Mouse (Mus musculus) c-Kit-positive CD71-negative TER-119-negative erythroid progenitor cells, embryonic 14.5 days (primary cell): Measurements from ENCODE around the gene Fgfr2.

Source experiments
- DNase-seq: peaks from one replicate; pipeline ENCODE4 v3.0.0-alpha.2; 2013; ENCODE audit warnings: low read depth

Gene Fgfr2

DNA sequence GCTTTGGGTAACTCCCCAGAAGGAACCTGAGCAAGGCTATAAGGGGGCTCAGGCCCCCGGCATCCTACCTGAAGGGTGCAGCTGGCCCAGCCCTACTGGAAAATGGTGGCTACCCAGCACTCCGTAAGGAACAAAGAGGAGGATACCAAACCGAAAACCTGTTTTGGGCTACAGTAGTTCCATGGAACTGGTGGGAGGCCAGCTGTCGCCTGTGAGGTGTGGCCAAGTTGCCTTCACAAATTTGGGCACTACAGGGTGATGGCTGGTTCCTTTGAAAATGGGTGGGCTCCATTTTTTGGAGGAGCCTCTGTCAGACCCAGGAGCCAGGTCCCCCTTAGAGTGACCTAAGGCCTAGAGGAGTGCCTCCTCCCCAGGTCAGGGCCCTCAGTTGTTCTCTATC is 407.9 kb downstream of the Fgfr2 start:
- DNase-seq, result no peak

DNA sequence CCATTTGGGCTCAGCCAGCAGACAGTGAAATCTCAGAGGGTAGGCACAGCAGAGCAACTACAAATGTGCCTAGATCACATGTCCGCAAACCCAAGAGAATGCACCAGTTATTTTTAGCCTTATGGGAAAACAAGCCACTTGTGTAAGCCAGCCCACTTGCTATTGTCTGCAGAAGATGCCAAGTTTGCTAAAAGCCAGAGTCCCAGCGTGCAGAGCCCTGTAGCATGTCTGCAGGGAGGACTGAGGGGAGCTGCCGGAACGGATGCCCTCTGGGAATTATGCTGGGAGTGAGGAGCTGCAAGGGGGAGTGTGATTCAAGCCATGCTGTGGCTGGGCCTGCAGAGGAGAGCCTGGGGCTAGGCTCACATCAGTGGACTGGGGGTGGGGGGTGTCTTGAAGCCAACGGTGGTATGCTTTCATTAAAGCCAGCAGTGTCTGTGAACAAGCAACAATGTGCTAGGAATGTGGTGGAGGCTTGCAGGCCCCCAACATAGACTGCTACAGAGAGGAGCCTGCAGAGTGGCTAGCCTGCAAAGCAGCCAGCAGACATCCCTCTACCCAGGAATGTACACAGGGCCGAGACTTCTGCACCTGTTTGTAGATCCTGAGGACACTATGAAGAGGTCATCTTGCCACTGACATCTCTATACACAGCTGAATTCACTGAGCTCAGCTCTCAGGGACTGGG is 408.8 kb downstream of the Fgfr2 start:
- no peak for DNase-seq

DNA sequence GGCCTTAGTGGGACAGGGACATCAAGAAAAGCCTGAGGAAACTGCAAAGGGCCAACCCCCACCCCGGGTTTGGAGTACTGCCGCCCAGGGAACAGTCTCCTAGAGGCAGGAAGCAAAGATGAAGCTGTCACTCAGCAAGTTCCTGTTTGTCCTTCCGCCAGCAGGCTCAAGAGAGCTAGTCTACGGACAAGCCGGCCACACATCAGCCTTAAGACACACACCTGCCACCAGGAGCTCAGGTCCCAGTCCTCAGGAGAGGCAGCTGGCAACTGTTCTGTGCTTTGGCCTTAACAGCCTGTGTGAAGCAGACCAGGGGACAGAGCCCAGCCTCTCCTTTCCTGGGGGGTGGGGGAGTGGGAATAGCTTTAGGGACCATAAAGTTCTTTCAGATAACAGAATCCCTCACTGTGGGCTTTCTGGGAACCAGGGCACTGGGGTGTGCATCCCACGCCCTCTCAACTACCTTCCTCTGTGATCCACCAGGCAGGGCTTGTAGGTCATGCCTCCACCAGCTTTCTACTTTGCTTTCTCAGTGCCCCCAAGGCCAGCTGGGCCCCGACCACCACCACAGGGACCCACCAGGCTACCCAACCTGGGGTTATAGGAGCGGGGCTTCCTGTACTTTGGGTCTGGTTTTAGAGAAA is 409.5 kb downstream of the Fgfr2 start:
- no peak for DNase-seq

DNA sequence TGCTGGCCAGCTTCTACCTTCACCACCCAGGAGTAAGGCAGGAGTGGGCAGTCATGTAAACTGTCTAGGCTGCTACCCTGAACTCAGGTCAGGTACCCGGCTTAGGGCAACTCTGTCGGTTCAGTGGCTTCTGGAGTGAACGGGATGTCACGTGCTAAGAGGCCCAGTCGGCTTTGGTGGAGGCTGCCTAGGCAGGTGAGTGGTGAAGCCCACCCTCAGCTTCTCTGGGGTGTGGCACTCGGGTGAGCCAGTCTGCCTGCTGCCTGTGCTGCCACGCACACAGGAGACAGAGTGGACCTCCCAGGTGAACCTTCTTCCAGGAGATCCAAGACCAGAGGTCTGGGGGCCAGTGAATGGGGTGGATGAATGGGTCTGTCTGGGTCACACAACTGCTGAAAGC is 410.2 kb downstream of the Fgfr2 start:
- no peak for DNase-seq

DNA sequence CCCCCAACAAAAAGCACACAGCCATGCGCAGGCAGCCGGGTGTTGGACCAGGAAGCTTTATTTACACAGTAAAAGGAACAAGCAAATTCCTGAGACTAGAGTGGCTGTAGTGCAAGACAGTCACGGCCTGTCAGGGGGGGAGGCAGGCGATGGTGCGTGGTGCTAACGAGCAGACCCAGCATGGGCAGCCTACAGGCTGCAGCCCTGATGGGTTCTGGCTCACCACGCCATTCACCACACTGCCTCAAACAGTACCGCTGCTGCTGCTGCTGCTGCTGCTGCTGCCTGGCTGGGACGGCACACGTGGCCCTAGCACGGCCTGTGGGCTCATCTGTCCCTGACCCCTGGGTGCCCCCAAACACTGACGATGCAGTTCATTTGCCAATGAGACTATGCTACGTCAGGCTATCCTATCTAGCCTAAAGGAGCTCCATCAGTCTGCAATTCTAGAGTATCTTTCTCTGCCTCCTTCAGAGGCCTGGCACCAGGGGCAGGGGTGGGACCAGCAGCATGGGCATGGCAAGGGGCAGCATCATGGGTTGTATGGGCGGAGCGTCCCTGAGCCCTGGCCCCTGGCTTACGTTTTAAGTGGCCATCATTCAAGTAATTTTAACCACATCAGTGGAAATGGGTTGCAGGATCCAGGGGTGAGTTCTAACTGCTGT is 411.0 kb downstream of the Fgfr2 start:
- DNase-seq, result no peak

DNA sequence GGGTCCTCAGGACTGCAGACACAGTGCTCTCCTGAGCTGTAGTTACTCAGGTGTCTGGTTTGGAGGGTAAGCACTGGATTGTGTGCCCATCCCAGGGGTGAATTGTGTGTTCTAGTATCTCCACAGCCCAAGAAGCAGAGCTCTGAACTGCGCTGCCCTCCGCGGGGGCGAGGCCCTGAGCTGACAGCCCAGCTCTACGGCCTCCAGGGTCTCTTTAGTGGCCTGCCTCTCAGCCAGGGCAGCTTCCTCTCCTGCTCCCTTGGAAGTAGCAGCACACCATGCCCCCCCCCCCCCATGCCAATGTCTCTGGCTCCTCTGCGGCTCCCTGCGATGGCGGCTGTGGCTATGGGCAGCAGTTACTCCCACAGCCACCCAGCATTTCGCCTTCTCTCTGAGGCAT is 411.6 kb downstream of the Fgfr2 start:
- DNase-seq, result no peak

DNA sequence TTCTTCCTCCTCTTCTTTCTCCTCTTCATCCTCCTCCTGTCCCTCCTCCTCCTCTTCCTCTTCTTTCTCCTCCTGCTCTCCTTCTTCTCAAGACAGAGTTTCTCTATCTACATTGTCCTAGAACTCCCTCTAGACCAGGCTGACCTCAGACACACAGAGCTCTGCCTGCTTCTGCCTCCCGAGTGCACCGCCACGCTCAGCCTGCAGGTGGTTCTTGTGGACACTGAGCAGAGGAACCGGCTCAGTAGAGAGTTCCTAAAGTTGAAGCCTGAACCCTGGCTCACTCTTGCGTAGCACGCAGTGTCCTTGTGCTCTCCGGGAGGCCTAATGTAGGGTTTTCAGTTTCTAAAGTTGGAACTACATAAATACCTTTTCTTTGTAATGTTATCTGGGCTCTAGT is 418.0 kb downstream of the Fgfr2 start:
- no peak for DNase-seq

DNA sequence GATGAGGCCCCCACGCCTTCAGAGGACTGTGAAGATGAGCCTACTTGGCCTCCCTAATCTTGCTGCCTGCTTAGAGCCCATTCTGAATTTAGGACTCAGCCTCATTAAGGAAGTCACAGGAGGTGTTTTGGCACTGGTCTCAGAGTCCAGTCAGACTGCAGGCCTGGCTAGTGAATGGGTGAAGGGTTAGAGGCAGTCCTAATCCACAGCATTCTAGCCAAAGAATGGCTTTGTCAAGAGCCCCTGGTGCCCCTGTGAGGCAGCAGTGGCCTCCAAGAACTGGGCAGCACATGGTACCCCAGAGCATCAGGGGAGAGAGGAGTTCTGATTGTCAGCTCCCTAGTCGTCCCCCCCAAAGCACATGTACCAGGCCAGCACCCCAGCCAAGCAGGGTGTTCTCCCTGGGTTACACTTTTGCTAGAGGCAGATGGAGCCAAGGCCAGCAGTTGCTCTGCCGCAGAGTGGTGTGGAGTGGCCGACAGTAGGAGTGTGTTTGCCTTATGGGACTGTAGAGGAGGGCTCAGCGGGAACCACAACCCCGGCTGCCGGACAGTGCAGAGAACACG is 418.8 kb downstream of the Fgfr2 start:
- DNase-seq, result no peak

DNA sequence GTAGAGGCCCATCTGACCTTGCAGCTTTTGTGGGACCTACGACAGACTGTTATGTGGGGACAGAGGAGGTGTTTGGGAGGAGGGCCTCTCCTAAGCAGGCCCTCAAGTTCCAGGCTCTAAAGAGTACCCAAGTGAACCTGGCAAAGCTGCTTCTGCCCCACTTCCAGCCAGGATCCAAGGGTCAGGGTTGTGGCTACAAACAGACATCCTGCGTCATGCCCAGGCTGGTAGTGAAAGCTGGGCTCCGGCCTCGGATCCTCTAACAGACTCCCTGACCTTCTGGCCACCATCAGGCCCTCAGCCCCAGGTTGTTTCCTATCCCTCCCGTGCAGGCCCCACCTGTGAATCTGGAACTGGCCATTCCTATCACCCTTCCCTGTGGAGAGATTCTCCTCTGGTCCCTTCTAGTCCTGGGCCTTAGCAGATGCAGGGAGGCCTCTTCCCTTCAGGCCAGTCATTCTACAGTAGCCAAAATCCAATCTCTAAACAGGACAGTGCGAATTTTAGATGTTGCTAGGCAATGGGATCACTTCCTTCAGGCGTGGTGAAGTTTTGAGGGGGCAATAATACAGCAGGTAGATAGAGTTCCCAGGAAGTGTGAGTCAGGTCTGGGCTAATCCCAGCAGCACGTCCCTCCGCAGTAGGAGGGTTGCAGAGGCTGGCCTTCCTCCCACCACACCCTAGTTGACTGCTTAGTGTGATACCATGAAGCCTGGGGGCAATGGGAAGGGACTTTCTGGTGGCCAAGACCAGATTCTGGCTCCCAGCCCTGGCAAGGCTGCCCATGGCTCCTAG is 419.4 kb downstream of the Fgfr2 start:
- DNase-seq, result no peak

DNA sequence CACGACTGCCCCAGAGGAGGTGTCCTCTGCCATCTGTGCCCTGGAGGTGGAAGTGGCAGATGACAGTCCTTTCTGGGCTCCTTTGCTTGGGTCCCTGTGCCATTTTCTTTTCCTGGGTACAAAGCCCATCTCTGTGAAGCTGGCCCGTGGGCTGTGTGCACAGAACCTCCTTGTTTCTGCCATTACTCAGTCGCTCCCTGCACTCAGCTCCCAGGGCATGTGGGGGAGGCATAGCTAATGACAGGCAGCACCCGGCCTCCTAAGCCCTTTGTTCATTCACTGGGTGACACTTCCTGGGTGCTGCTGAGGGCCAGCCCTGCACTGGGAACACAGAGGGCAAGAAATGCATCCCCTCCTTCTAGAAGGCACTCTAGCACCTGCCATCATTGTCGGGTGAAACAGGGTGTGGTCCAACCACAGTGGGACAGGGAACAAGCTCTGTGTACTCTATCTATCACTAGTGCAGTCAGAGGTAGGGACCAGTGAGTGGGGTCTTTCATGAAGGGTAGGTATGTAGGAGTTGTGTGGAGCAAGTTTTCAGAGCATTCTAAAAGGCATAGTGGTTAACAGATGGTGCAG is 420.6 kb downstream of the Fgfr2 start:
- no peak for DNase-seq

DNA sequence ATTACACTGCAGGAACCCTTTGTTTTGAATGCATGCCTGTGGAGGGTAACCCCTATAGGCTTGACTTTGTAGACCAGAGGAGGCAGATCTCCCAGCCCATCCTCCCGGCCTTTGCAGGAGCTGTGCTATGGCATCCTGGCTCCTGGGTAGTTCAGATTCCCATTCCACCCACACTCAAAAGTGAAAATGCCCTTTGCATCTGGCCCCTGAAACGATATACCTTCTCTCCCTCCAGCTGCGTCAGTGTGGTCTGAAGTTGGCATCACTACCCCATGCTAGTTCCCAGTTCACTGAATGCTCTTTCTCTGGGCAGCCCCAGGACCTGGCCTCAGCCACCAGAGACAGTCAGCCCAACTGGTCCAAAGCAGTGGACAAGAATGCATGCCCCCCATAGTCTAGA is 421.1 kb downstream of the Fgfr2 start:
- no peak for DNase-seq

DNA sequence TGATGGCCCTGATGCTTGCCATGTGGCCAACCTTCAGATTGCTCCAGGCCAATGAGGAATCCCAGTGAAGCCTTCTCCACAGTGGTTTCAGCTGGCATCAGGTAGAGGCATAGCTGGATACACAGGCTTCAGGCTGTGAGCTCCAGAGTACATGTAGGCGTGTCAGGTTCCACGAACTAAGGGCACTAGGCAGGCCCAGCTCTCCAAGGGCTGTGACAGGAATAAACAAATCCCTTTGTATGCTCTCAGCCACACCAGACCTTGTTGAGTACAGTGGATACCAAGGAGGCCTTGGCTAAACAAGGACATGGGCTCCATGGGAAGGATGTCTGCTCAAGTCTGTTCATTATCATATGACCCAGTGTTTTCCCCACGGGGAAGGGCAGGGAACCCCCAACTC is 421.7 kb downstream of the Fgfr2 start:
- DNase-seq, result no peak

DNA sequence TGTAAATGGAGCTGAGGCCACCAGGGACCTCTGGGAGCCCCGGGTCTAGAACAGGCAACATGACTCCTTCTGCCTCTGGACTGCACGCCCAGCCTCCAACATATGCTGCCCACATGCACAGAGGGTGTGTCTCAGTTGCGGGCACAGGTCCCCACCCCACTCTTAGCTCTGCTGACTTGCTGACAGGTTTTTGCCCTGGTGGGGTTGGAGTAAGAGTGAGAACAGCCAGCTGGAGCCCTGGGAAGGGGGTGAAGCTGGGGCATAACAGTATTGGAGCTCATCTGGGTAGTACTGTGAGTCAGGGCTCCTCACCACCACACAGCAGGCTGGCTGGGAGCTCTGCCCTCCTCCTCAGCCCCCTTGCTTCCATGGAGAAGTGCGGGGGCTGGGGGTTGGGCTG is 423.0 kb downstream of the Fgfr2 start:
- DNase-seq, result no peak

DNA sequence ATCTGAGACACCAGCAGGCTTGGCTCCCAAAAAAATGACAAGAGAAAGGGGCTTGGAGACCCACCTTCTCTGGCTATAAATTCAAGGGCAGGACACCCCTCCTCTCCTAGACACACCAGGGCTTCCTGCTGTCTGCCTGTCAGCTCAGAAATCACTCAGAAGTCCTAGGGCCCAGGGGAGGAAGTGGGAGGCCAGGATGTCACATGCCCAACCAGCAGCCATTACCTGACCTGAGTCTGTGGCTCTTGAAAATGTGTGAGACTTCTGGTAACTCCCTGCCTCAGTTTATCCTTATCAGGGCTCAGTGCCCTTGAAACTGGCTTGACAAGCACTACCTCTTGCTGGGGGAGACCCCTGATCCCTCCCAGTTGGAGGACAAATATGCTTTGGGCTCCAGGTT is 423.5 kb downstream of the Fgfr2 start:
- no peak for DNase-seq

DNA sequence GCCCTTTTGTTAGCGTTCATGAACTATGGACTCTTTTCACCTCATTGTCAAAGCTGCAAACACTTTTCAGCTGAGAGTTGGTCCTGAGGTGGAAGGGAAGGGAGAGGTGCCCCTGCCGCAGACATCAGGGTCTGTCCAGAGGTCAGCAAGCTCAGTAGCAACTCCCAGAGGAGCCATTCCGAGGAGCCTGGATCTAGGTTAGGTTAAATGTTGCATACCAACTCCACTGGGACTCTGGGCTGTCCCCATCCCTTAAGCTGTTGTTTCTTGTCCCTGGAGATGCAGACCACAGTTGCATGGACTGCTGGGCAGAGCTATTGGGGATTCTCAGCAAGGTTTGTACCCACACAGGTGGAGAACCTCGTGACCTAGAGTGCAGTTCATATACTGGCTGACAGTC is 424.0 kb downstream of the Fgfr2 start:
- no peak for DNase-seq

DNA sequence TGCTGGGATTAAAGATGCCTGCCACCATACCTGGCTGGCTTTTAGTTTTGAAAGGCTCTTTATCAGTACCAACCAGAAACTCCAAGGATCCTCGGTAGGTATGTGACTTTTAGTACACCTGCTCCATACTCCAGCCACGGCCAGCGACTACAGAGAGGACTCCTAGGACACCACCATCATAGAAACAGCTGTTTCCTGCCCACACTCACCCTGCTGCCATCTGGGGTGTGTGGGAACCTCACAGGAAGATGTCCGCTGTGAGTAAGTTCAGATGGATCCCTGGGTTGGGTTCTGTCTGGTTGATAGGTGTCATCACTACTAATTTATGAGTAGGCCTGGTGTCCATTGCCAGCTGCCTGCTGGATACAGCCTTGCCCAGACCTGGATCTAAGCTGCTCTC is 424.4 kb downstream of the Fgfr2 start:
- no peak for DNase-seq

DNA sequence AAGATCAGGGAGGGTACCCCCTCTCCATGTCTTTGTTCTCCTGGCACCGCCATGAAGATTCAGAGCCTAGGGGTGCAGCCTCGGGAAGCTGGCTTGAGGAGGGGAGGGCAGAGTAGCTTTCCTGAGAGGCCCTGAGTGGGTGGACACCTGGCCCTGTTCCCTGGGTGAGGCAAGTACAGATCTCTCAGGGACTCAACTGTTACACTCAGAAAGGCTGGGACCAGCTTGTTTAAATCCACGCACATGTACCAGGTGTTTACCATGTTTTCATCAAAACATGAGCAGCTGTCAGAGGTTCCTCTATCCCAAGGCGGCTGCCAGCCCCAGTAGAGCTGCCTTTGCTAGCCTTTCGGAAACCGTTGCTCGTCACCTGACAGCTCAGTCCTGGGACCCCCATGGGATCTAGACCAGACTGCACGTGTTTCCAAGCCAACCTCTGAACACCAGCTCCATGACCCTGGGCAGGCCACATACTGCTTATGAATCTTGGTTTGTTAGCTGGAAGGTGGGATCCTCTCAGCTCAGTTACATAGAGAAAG is 425.8 kb downstream of the Fgfr2 start:
- no peak for DNase-seq

DNA sequence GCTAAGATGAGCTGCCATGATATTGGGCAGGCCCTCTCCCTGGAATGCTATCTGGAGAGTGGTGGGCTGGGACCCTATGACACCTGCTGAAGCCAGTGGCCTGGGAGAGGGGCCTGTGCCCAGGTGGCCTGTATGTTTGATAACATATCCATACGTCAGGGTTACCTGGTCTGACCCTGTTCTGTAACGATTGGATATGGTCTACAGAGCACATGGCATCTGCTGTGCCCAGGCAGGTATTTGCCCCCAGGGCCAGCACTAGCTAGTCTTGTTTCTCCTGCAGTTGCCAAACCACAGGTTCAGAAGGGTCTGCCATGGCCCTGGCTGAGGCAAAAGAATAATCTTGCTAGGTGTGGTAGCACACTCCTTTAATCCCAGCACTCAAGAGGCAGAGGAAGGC is 429.6 kb downstream of the Fgfr2 start:
- no peak for DNase-seq

DNA sequence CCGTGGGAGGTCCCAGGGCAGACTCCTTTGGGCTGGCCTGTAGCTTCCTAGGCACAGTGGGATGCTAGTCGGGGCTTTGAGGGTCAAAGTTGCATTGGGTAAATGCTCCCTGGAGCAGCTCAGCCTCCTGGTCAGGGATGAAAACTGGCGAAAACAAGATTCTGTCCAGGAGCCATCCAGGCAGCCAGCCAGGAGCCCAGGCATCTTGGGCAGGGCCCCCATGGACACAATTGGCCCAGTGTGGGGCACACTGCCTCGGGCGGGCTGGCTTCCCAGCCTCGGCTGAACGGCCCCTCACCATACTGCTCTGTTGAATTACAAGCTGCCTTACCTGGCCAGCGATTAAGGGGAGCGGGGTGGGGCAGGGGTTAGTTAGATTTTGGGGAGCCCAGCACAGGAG is 430.4 kb downstream of the Fgfr2 start:
- no peak for DNase-seq

DNA sequence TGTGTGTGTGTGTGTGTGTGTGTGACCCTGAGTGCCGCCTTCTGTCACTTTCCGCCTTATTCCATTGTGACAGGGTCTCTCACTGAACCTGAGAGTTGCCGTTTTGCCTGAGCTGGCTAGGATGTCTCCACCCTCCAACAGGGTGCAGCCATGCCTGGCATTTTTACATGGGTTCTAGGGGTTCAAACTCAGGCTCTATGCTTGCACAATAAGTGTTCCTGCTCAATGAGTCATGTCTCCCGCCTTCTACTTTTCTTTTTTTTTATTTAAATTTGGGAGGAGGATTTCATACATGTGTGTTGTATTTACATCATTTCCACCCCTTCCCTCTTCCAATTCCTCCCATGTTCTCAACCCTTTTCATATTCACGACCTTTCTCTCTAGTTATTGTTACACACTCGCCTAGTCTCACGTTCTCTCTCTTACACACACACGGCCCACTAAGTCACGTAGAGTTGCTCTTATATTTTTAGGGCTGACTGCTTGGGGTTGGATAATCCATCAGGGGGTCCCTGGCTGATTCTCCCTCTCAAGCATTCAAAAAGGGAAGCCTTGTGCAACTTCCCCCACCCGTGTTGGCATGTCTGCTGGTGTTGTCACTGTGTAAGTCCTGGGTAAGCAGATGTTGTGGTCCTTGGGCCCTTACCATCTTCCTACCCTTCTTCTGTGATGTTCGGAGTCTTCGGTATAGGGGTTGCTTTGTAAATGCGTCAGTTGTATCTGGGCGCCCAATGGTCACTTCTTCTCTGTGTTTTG is 432.3 kb downstream of the Fgfr2 start:
- DNase-seq, result no peak

DNA sequence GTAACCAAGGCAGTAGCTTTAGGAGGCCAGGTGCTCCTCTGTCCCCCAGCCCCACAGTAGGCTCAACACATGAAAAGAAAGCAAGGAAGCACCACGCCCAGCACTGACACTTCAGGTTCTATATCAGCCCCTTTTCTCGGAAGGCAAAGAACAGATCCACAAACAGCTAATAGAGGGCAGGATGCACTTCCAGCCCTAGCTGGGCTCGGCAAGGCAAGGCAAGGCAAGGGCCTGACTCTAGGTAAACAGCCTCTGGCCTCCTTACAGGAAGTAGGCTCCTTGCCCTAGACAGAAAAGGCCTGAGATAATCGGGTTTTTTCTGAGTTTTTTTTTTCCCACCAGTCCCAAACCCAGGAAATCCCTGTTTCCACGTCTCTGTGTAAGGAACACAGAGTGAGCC is 433.4 kb downstream of the Fgfr2 start:
- no peak for DNase-seq
